Mouse (Mus musculus) retina, embryonic 14.5 days (tissue): ENCODE data around the gene Dexi.

Source experiments
- DNase-seq: peaks from one replicate; pipeline ENCODE4 v3.0.0-alpha.2; 2015; ENCODE audit warnings: low spot score

The Dexi gene

DNA sequence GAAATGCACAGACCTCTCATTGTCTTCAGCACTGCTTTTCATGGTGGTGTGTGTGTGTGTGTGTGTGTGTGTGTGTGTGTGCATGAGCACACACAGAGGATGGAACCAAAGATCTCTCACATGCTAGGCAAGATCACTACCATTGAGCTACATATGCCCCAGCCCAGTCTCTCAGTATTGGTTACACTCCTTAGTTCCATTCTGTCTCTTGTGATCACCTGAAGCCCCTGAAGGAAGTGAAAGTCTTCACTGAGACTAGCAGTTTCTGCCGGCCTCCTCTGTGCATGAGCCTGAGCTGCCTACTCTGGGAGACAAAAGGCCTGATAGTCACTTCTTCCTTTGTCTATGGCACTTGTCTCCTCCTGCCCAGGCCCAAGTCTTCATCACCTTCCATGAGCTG, 43.7 kb downstream of the Dexi start:
- DNase-seq = no peak

DNA sequence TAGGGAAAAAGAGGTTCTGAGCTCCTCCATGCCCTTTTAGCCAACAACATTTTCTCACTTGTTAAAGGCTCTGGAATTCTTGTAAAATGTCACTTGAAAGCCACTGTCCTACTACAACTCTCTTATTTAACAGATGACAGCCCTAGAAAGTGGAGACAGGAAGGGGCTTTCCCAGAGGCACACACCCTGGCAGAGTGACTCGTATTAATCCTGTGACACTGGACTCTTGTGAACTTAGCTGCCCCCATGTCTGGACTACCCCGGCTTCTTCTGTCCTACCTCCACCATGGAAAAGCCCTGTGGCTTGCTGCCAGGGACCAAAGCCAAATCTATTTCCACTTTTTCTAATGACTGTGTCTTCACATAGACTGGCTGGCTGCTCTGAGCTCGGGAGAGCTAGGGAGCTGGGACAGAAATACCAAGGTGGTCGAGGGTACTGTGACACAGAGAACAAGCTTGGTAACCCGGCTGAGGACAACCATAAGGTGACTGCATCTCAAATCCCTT, 44.7 kb downstream of the Dexi start:
- DNase-seq = no peak

DNA sequence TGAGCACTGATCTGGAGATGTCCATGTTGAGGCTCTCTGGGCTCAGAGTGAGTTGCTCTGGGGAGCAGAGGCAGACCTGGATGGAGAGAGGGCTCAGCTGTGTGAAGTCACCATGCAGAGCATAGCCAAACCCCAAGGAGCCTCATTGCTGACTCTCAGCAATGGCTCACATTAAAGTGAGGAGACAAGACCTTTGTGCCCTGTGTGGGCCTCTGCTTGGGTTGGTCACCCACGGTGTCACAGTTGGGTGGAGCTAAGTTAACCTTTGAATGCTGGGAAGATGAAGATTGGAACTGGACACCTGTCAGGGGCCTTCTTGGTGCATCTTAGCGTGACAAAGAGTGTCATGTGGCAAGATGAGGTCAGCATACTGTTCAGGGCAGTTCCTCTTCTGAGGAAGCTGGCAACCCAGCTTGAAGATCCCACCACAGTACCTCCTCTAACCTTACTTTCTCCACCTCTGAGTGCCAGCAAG, 47.0 kb downstream of the Dexi start:
- no peak for DNase-seq

DNA sequence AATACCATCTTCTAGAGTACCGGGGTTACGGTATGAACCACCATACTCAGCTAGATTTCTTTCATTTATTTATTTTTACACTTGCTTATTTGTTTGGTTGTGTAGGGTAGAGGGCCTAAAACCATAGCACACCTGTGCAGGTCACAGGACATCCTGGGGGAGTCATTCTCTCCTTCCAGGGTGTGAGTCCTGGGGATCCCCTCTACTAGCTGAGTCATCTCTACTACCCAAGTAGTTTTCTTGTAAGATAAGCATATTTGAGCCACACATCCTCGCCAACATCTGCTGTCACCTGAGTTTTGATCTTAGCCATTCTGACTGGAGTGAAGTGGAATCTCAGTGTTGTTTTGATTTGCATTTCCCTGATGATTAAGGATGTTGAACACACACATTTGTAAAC, 50.3 kb downstream of the Dexi start:
- no peak for DNase-seq

DNA sequence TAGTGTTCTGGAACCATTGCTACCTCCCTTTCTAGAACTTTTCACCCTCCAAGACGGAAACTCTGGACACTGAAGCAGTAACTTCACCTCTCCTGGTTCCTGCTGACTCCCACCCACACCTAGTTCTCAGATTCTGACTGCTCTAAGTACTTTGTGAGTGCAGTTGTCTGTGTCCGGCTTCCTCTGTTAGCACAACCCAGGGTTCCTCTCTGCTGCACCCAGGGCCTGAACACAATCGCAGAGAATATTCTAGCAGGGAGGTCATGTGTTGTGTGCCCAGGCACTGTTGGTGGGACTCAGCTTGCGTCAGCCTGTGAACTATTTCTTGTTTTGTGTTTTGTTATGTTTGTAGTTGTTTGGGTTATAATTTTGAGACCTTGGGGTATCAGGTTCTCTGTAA, 51.1 kb downstream of the Dexi start:
- DNase-seq = no peak

DNA sequence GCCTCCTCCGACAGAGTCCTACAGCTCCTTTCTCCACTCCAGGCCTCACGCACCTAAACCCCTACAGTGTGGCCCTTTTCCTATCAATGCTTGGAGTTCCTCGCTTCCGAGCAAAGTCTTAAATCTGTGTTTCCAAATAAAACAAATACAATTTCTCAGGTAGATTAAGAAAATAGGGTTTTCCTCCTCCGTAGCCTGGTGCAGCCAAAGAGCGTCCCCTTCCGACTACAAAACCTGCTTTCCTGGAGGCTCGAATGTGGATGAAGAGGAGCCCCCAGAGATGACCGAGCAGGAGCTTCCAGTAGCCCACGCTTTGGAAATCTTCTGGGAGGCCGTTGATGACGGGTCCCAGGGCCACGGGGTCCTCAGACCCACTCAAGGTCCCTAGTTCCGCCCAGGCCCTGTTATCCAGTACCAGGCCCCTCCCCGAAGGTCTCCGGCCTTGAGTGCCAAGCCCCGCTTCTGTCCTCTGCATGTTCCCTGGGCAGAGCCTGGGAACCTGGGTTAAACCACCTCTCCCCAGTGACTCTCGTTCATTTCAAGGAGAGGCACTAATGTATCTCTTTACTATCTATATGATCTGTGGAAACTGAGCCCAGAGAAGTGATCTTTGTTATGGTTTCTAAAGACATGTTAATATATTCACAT, 52.2 kb downstream of the Dexi start:
- no peak for DNase-seq

DNA sequence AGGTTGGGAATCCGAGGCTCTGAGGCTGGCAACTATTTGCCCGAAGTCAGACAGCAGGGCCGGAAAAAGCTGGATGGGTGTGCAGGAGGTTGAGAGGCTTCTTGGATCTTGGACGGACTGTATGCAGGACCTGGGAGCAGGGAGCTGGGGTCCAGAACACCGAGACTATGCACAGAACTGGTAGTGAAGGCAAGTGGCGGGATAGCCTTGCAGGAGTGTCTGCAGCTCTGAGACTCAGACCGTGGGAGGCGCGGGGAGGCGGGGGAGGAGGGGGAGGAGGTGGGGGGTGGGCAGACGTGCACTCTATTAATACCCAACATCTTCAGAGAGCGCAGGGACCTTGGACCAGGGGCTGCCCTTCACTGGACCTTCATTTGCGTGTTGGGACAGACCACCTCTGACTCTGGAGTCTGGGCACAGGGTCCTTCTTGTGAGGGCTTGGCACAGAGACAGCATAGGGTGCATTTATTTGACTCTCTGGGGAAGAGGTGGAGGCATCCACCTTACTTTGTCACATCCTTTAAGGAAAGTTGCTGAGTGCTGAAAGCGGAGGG, 52.9 kb downstream of the Dexi start:
- DNase-seq = no peak

DNA sequence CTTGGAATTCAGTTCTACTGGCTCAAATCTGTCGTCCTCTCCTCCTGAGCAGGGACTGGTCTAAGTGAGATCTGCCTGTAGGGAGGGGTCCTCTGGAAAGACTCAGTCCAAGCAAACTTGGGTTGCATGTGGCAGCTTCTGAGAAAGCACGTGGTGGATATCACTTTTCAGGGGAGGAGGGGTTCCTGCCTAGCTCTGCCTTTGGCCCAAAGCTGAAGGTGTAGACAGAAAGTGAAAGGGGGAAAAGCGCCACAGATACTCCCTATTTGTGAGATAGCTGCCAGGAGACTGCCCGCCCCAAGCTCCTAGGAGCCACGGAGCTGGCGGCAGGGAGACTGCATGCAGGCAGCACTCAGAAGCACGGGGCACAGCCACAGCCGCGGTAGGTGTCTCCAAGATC, 53.4 kb downstream of the Dexi start:
- no peak for DNase-seq

DNA sequence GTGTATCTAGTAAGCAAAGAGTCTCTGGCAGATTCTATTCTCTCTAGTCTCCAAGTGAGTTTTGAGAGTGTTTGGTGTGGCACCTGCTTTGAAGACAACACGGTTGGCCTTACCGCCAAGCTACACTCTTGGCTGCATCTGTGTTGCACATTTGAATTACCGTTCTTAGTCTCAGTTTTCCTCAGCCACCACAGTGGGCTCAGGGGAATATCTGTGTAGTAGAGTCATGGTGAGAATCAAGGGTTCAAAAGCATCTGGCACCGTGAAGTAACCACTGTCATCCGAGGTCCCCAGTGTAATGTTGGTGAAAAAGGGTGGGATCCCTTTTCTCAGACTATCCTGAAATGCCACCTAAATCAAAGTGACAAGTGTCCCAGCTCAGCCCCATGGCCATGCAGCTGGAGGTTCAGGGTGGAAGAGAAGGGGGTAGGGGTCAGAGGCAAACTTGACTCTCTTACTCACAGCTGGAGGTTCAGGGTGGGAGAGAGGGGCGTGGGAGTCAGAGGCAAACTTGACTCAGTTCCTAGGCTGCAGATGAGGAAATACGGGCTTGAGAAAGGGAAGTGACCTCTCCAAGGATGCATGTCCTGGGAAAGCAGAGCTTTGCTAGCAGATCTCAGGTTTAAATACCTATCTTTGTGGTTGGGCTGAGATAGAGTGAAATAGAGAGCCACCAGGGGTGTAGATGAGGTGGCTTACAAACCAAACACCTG, 53.9 kb downstream of the Dexi start:
- no peak for DNase-seq

DNA sequence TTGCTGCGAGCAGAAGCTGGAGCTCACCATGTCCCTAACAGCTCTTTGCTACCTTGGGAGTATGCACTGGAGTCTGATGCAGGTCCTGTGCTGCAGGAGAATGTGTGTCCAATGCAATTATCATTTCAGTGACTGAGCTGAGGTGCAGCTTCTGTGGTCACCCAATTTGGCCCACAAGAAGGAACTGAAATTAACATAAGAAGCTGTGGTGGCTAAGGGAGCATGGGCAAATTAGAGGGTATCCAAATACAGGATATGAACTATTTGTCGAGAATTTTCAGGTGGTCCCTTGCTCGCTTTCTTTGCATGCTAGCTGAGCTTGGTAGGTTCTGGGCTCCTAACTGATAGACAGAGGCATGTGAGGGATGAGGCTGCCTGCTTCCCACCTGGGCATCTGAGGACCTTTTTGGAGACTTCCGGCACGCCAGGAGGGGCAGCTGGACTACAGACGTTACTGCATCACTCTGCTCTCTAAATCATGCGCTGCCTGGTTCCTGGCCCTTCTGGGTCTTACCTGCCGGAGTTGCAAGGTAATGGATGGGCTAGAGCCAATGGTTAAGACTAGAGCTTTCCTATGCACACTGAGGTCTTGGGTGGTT, 54.9 kb downstream of the Dexi start:
- no peak for DNase-seq

DNA sequence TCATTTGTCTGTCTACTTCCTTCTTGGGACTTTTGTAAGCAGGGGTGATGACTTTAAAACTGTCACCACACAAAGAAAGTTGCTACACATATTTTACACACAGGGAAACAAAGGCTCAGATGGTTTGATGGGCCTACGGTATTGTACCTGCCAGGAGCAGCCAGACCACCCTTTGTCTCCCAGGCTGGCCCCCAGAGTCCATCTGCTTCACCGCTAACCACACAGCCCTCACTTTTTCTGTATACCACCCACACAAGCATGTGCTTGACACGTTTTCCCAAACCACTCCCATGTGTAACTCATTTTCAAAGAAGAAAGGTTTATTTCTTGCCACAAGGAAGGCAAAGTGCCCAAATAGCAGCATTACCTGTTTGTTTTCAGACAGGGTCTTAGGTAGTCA, 55.9 kb downstream of the Dexi start:
- no peak for DNase-seq

DNA sequence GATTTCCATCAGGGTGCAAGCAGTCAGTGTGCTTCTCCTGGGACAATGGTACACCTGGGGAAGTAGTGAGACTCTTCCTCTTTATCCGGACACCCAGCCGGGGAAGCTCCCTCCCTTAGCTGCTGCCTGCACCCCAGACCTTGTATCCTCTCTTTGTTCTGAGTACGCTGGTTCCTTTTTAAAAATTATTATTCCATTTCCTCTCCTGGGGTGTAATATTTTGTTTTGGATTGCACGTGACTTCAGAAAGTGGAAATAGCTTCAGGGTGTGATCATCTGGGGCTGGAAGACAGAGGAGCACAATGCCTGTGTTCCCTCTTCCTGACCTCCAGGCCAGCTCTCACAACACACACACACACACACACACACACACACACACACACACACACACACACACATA, 60.5 kb downstream of the Dexi start:
- DNase-seq = no peak

DNA sequence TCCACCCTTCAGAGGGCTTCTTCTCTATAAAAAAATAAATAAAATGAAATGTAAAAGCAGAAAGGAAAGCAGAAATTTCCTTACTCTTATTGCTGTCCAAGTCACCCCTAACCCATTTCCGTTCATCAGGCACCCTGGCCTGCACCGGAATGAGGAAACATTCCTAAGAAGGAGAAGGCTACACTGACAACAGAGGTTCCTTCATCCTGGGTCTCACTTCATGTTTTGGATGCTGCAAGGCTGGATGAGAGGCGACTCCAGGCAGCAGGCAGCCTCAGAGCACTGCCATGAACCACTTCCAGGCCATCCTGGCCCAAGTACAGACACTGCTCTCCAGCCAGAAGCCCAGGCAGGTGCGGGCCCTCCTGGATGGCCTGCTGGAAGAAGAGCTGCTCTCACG, 63.0 kb downstream of the Dexi start, which contains the start of gene Ciita:
Gene Ciita, plus strand, starts transcription at position 203 of the 400 bp plus-strand sequence.
- DNase-seq = no peak

DNA sequence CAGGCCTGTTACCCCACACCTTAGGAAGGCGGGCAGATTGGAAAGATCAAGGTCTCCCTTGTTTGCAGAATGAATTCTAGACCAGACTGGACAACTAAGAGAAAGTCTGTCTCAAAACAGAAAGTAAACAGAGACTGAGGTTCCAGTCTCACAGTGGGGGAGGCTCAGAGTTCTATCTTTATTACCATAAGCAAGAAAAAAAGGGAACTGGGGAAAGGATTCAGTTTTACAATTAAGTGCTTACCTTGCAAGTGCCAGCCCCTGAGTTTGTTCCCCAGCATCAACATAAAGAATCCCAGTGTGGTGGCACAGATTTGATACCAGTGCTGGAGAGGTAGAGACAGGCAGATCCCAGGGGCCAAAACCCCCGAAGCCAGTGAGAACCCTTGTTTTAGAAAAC, 66.9 kb downstream of the Dexi start:
- no peak for DNase-seq

DNA sequence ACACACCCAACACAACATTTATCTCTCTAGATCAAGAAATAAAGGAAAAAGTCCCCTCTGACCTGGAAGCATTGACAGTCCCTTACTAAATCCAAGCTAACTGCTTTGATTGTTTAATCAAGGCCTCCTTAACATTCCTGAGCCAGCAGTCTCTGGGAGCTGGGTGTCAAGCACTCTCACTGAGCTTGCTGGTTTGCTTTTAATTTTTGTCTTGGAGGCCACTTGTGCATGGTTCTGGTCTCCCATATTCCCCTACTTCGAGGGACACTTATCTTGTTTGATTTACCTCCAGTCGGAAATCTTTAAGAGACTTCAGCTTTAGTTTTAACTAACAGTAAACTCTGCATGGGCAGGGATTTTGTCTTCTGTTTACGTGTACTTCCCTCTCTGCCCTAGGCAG, 67.9 kb downstream of the Dexi start:
- no peak for DNase-seq

DNA sequence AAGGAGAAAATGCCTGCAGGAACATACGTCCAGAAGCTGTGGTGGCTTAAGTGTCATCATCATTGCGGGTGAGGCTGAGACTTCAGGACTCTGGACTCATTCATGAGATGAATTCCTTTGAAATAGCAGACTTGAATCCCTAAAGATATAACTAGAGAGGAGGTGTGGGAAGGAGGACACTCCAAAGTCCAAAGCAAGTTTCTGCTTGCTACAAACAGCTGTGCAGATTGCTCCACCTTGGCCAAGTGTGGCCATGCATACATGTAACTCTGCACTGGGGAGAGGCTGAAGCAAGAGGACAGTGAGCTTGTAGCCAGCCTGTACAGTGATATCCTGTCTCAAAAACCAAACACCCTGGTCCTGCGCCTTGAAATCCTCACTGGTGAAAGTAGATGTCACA, 70.9 kb downstream of the Dexi start:
- DNase-seq = no peak

DNA sequence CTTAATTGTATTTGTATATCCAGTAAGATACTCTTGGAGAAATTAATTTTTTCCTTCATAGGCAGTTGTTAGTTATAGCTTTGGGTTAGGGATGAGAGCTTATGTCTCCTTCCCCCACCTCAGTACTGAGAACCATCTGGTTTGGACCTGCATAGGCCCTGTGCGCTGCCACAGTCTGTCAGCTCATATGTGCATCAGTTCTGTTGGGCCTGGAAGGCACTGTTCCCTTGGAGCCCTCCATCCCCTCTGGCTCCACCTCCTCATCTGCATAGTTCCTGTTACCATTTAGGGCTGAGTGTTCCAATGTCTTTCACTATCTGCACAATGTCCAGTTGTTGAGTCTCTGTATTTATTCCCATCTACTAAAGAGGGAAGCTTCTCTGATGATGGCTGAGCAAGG, 74.7 kb downstream of the Dexi start:
- no peak for DNase-seq

DNA sequence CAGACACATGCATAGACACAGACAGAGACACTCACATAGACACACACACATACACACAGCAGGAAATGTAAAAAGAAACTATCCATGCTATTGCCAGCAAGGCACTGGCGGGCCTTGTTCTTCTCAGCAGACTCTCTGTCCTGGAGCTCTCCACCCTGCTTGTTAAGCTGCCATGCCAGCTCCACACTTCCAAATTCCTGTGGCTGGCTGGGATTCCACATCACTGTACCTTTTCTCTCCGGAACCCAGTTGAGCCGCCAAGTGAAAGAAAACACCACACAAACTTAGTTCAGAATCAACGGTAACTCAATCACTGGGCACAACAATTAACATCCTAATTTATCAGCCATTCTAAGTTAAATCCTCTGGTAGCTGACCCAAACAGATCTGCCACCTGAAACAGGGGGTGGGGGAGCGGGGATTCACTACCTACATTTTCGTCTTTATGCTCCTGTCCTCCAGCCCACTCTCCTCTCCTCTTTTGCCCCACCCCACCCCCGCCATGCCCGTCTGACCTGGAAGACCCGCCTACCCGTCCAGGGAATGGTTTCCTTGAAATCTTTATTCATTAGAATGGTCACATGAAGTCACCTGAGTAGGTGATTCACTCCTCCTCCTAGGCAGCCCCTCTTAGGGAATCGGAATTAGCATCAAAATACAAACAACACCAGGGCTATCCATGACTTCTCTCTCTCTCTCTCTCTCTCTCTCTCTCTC, 75.3 kb downstream of the Dexi start:
- DNase-seq = no peak

DNA sequence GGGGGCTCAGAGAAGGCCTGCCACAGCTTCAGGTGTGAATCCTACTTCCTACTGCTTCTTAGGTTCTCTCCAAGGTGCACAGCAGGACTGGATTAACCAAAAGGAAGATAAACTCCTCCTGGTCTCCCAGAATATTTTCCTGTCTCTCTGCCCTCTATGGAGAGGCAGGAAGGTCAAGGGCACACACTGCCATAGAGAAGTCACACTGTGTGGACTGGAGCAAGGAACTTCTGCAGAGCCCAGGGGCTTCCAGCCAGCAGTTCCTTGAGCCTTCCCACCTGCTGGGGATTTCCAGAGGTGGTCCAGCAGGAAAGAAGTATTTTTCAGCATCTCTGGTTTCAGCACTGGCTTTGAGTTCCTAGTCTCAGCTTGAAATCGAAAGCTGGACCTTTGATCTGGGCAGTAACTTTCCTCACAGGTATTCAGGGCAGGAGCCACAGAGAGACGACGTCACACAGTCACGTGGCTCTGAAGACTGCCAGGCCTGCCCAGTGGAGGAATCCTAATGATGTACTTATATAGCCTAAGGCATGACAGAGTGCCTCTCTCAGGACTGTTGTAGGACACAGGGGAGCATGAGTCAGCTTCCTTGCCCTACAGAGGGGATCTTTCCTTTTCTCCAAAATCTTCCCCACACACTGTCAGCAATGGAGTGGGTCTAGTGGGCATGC, 77.7 kb downstream of the Dexi start:
- no peak for DNase-seq

DNA sequence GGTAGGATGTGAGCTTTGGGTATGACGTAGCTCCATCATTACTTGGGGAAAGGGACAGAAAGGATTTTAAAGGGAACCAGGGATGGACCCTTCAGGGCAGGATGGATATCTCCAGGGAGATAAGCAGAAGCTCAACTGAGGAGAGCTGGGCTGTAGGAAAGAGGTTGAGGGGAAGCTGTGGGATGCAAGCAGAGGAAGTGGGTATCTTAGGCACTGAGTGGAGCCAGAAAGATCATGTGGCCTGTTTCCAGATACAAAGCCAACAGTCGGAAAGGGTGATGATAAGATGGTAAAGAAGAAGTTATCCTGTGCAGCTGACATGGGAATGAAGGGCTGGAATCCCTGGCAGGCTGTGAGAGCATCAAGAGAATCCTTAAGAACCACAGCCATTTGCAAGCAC, 81.7 kb downstream of the Dexi start:
- DNase-seq = no peak

DNA sequence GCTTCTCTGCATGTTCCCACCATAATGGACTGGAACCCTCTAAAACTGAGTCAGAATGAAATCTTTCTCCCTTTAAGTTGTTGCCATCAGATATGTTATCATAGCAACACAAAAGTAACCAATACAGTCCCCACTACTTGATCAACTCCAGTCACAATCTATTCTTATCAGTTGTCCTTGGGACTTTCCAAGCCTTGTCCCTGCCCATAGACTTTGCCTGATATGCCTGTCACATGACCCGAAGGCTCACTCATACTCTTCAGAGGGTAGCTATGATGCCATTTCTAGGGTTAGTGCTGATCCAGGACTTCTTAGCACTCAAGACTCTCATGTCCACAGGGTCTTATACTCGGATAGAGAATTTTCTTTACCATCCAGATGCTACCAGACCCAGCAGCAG, 82.7 kb downstream of the Dexi start:
- DNase-seq = no peak

DNA sequence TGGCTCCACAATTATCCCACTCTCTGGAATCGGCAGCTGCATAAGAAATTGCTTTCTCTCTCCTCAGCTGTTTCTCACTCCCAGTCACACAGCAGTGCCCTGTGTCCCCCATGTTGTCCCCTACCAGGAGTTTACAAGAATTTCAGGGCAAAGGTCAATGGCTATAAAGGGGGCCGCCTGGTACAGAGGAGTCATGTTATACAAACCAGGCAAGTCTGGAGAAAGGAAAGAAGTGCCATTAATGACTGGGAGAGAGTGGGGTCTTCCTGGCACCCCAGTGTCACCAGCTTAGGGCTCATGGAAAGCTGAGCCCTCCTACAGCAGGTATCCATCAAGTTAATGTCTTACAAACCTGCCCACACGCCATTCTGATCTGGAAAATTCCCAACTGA, 88.3 kb downstream of the Dexi start:
- DNase-seq = no peak
